Mouse (Mus musculus) monocyte, adult 2 months (primary cell): ENCODE results near the gene Tbc1d8.
A peak's percentile ranks its signal among the peaks of the same experiment; 100 is the strongest.

Experiments used
- DNase-seq, 2 experiments: peaks; one replicate each; pipeline ENCODE4 v3.0.0; 2022; ENCODE audit warnings: low spot score in 2 of 2, low read depth in 1 of 2

Tbc1d8 gene

GRCm38 (mm10) chr1:39396347-39396746, 82.2 kb downstream of the Tbc1d8 start:
- no peak for DNase-seq

GRCm38 (mm10) chr1:39394650-39395049, 83.9 kb downstream of the Tbc1d8 start:
- no peak for DNase-seq

GRCm38 (mm10) chr1:39394096-39394495, 84.5 kb downstream of the Tbc1d8 start:
- no peak for DNase-seq

- no peak for DNase-seq
Observed at GRCm38 (mm10) chr1:39393217-39393867, 85.2 kb downstream of the Tbc1d8 start.

- peak; percentile 17 to 34 for DNase-seq
Observed at GRCm38 (mm10) chr1:39392189-39392588, 86.4 kb downstream of the Tbc1d8 start.

GRCm38 (mm10) chr1:39391652-39392051, 86.9 kb downstream of the Tbc1d8 start:
- no peak for DNase-seq

GRCm38 (mm10) chr1:39389338-39389737, 89.2 kb downstream of the Tbc1d8 start:
- DNase-seq = no peak

GRCm38 (mm10) chr1:39388163-39388562, 90.4 kb downstream of the Tbc1d8 start:
- DNase-seq = no peak

GRCm38 (mm10) chr1:39387497-39387896, 91.1 kb downstream of the Tbc1d8 start:
- DNase-seq = no peak

GRCm38 (mm10) chr1:39386456-39386855, 92.1 kb downstream of the Tbc1d8 start:
- no peak for DNase-seq

- no peak for DNase-seq
Observed at GRCm38 (mm10) chr1:39384914-39385313, 93.6 kb downstream of the Tbc1d8 start.

GRCm38 (mm10) chr1:39381017-39381416, 97.5 kb downstream of the Tbc1d8 start:
- DNase-seq = no peak

GRCm38 (mm10) chr1:39379021-39379420, 99.5 kb downstream of the Tbc1d8 start:
- no peak for DNase-seq

- no peak for DNase-seq
Observed at GRCm38 (mm10) chr1:39378540-39378939, 100.0 kb downstream of the Tbc1d8 start.

- no peak for DNase-seq
Observed at GRCm38 (mm10) chr1:39376726-39377240, 101.8 kb downstream of the Tbc1d8 start.

GRCm38 (mm10) chr1:39376121-39376520, 102.4 kb downstream of the Tbc1d8 start:
- no peak for DNase-seq

- no peak for DNase-seq
Observed at GRCm38 (mm10) chr1:39374231-39374809, 104.2 kb downstream of the Tbc1d8 start.

GRCm38 (mm10) chr1:39373378-39373777, 105.2 kb downstream of the Tbc1d8 start:
- no peak for DNase-seq

- no peak for DNase-seq
Observed at GRCm38 (mm10) chr1:39372220-39372843, 106.2 kb downstream of the Tbc1d8 start.

GRCm38 (mm10) chr1:39370431-39370830, 108.1 kb downstream of the Tbc1d8 start:
- DNase-seq = no peak

- peak in 1 of 2 experiments; percentile 14 for DNase-seq
Observed at GRCm38 (mm10) chr1:39368267-39368841, 110.2 kb downstream of the Tbc1d8 start.
